Mouse (Mus musculus) spleen, adult 2 months (tissue): ENCODE measurements around the gene Abcg5. TPM values are rescaled to one million over a fixed set of nuclear protein-coding genes. Genes with fewer than 3 reads are reported as not detected.

Experiments used
- DNase-seq, 2 experiments: peaks; one replicate each; pipeline versions ENCODE4 v3.0.0 to v3.0.0-alpha.2; 2012 to 2021; ENCODE audit warnings: low spot score in 2 of 2, low read depth in 1 of 2
- H3K27ac ChIP-seq: fragments of 200-500 bp; 2 replicates; pipeline ENCODE4 v1.5.1; 2012; ENCODE audit warnings: low read length, inconsistent platforms; ENCODE audit not compliant: insufficient read depth
- H3K27me3 ChIP-seq: fragments of 200-500 bp; 2 replicates; pipeline ENCODE4 v1.6.1; 2012; ENCODE audit warnings: mild to moderate bottlenecking, moderate library complexity, low read length, inconsistent platforms; ENCODE audit not compliant: control insufficient read depth, insufficient read depth
- H3K36me3 ChIP-seq: fragments of 200-500 bp; 2 replicates; pipeline ENCODE4 v1.6.1; 2012; ENCODE audit warnings: mild to moderate bottlenecking, low read length, inconsistent platforms; ENCODE audit not compliant: control insufficient read depth, insufficient read depth
- H3K4me1 ChIP-seq: fragments of 200-500 bp; 2 replicates; pipeline ENCODE4 v1.6.1; 2011; ENCODE audit warnings: inconsistent platforms; ENCODE audit not compliant: control insufficient read depth, insufficient read depth, insufficient read length
- H3K4me3 ChIP-seq: fragments of 200-500 bp; 2 replicates; pipeline ENCODE4 v1.5.1; 2011; ENCODE audit warnings: mild to moderate bottlenecking, inconsistent platforms; ENCODE audit not compliant: insufficient read depth, insufficient read length; ENCODE audit errors: extremely low read depth
- CTCF ChIP-seq: fragments of 200-500 bp; IDR thresholded peaks from 2 replicates; pipeline ENCODE4 v1.5.1; 2011; ENCODE audit warnings: mild to moderate bottlenecking, inconsistent platforms; ENCODE audit not compliant: insufficient read depth, insufficient read length, insufficient replicate concordance; ENCODE audit errors: extremely low read depth
- POLR2A ChIP-seq: fragments of 200-500 bp; IDR thresholded peaks from 2 replicates; pipeline ENCODE4 v1.6.1; 2011; ENCODE audit warnings: low read depth, low read length, inconsistent platforms
- WGBS: fragments of 180-500 bp; shearing (Covaris S2); methylation state at CpG from one replicate; pipeline ENCODE4 v1.1.7; 2018; 5-methylcytosine and 5-hydroxymethylcytosine counted together
- polyA plus RNA-seq: library from polyadenylated mRNA; depleted of rRNA; stranded (reverse); fragments of >200 nt; gene quantifications from 2 replicates; pipeline ENCODE4 v1.2.3, GENCODE M21; 2012

The Abcg5 gene
- polyA plus RNA-seq, 1 experiment, result 0.09 TPM

GRCm38 (mm10) chr17:84674048-84674447 is 8.8 kb downstream of the Abcg5 start:
- WGBS, result 74% methylated on average over 7 of the region's 7 CpGs

GRCm38 (mm10) chr17:84672376-84673369 is 10.1 kb downstream of the Abcg5 start:
- DNase-seq, result no peak
- H3K36me3 ChIP-seq, result no peaks in the 10 kb centered on the region
- no peak for TF ChIP-seq CTCF
- TF ChIP-seq POLR2A, result no peak

More at GRCm38 (mm10) chr17:84674048-84674447, 8.8 kb downstream of the Abcg5 start:
- H3K27ac ChIP-seq, result no peak overlapping the region
- no peak for DNase-seq
- H3K36me3 ChIP-seq, result no peaks in the 10 kb centered on the region
- no peaks in the 10 kb centered on the region for H3K4me1 ChIP-seq
- H3K4me3 ChIP-seq, result no peak overlapping the region
- no peak for TF ChIP-seq CTCF
- no peak for TF ChIP-seq POLR2A
- H3K27me3 ChIP-seq, result peaks cover 4% of the 10 kb centered on the region; the same call in 1 of the 2 replicates

GRCm38 (mm10) chr17:84667848-84668247 is 15.0 kb downstream of the Abcg5 start:
- TF ChIP-seq CTCF (no peak), POLR2A (no peak)
- DNase-seq, result no peak

More at GRCm38 (mm10) chr17:84672376-84673369, 10.1 kb downstream of the Abcg5 start:
- H3K27me3 ChIP-seq, result peaks cover 4% of the 10 kb centered on the region; the same call in 1 of the 2 replicates
- 77% methylated on average over 16 of the region's 16 CpGs for WGBS
- no peak overlapping the region for H3K4me3 ChIP-seq
- no peaks in the 10 kb centered on the region for H3K4me1 ChIP-seq
- H3K27ac ChIP-seq, result no peak overlapping the region

GRCm38 (mm10) chr17:84665691-84666090 is 17.1 kb downstream of the Abcg5 start:
- 33% methylated on average over 9 of the region's 9 CpGs for WGBS
- no peaks in the 10 kb centered on the region for H3K36me3 ChIP-seq
- DNase-seq, result no peak

More at GRCm38 (mm10) chr17:84667848-84668247, 15.0 kb downstream of the Abcg5 start:
- H3K4me3 ChIP-seq, result no peak overlapping the region
- H3K36me3 ChIP-seq, result no peaks in the 10 kb centered on the region
- no peaks in the 10 kb centered on the region for H3K27me3 ChIP-seq
- 88% methylated on average over 3 of the region's 3 CpGs for WGBS
- no peaks in the 10 kb centered on the region for H3K4me1 ChIP-seq
- no peak overlapping the region for H3K27ac ChIP-seq

GRCm38 (mm10) chr17:84665053-84665452 is 17.8 kb downstream of the Abcg5 start:
- H3K4me1 ChIP-seq, result no peaks in the 10 kb centered on the region
- WGBS, result 79% methylated on average over 10 of the region's 10 CpGs
- TF ChIP-seq CTCF (no peak), POLR2A (no peak)
- no peak overlapping the region for H3K27ac ChIP-seq
- no peak for DNase-seq
- no peaks in the 10 kb centered on the region for H3K27me3 ChIP-seq
- H3K36me3 ChIP-seq, result no peaks in the 10 kb centered on the region
- no peak overlapping the region for H3K4me3 ChIP-seq

More at GRCm38 (mm10) chr17:84665691-84666090, 17.1 kb downstream of the Abcg5 start:
- no peak overlapping the region for H3K4me3 ChIP-seq
- no peaks in the 10 kb centered on the region for H3K27me3 ChIP-seq
- H3K4me1 ChIP-seq, result no peaks in the 10 kb centered on the region
- TF ChIP-seq CTCF (no peak), POLR2A (no peak)
- H3K27ac ChIP-seq, result no peak overlapping the region

- no peak for DNase-seq
- WGBS, result 87% methylated on average over 8 of the region's 8 CpGs
- H3K36me3 ChIP-seq, result no peaks in the 10 kb centered on the region
Measured at GRCm38 (mm10) chr17:84658951-84659350, 23.9 kb downstream of the Abcg5 start.

GRCm38 (mm10) chr17:84658195-84658594 is 24.6 kb downstream of the Abcg5 start:
- 89% methylated on average over 5 of the region's 5 CpGs for WGBS
- no peaks in the 10 kb centered on the region for H3K4me1 ChIP-seq
- DNase-seq, result no peak
- H3K27ac ChIP-seq, result no peak overlapping the region
- H3K36me3 ChIP-seq, result no peaks in the 10 kb centered on the region
- H3K27me3 ChIP-seq, result no peaks in the 10 kb centered on the region
- no peak overlapping the region for H3K4me3 ChIP-seq
- TF ChIP-seq POLR2A (no peak), CTCF (no peak)

More at GRCm38 (mm10) chr17:84658951-84659350, 23.9 kb downstream of the Abcg5 start:
- TF ChIP-seq CTCF, result no peak
- no peak for TF ChIP-seq POLR2A
- Histone ChIP-seq H3K4me1 (no peaks in the 10 kb centered on the region), H3K4me3 (no peak overlapping the region), H3K27me3 (no peaks in the 10 kb centered on the region), H3K27ac (no peak overlapping the region)
